Mouse (Mus musculus): ENCODE measurements at regions not wholly inside any gene's neighbourhood (a gene's known extent, or its start where the extent isn't known, plus 50 kb on each side); places are given as distances from the start of the nearest gene placed in this dataset.

DNA sequence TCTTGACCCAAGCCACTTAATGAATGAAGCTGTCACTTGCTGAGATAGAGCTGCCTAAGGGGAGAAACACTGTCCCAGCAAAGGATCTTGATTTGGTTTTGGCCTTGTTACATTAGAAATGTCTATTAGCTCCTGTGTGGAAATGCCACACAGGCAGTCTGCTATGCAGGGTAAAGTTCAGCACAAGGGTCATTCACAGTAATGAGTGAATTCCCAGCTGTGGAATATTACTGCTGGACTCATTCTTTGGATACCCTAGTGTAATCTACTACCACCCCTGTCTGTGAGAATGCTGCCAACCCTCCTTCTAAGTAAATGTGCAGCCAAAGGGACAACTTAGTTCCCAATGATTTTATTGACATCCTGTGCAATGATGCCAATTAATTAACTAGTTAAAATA lies 322.2 kb upstream of the Clnk start:
- TF ChIP-seq GATA1 (IDR thresholded peaks at IDR 0.05; ENCODE audit: borderline replicate concordance, low read length) (no peak), FLI1 (IDR thresholded peaks at IDR 0.05; ENCODE audit: low read length) (no peak)

Measured in megakaryocyte, embryonic 14.5 days (primary cell).